ENCODE assay signal across 13 mouse cellular contexts in genomic region chr19:4037154-4037787, GRCm38 (mm10). TPM values are rescaled to one million over a fixed set of nuclear protein-coding genes. Genes with fewer than 3 reads are reported as not detected.
DNase-seq lines count a peak whose midpoint lies in the region; ATAC-seq and TF ChIP-seq lines count a peak whose summit lies in the region.
"Not testable (repeated sequence)": the region's sequence is repeated elsewhere in the genome, so short reads cannot be mapped to it uniquely, and the experiment has no call there.
"Had no signal": no experiment of that assay in that cellular context is flagged by ENCODE, and none has a peak within 500 bp of the region (broad histone marks: within the 10 kb centered on the region; RNA-seq: fewer than 3 reads in every experiment).

No protein-coding gene starts in this region.

- not testable (repeated sequence) for H3K27me3 ChIP-seq in embryonic facial prominence, embryonic 10.5 days (replicated peaks; ENCODE audit: low read depth, poor library complexity, severe bottlenecking); forebrain, embryonic 15.5 days; heart, postnatal 0 days (ENCODE audit: control insufficient read depth, insufficient read depth, low read length); kidney, adult 2 months (replicated peaks; ENCODE audit: control insufficient read depth, insufficient read depth, low read length); liver, adult 2 months (ENCODE audit: control insufficient read depth, insufficient read depth, low read length); neural tube, embryonic 13.5 days

- peak overlapping the region; percentile 73 for H3K4me3 ChIP-seq in embryonic facial prominence, embryonic 10.5 days
- peak overlapping the region; percentile 61 for H3K4me3 ChIP-seq in forebrain, embryonic 15.5 days
- H3K4me3 ChIP-seq in heart, postnatal 0 days (ENCODE audit: low read depth, low read length): peak overlapping the region; percentile 63
- peak overlapping the region; percentile 91 for H3K4me3 ChIP-seq in kidney, adult 2 months (ENCODE audit: insufficient read depth, low read depth, low read length)
- peak overlapping the region; percentile 79 for H3K4me3 ChIP-seq in liver, adult 2 months (ENCODE audit: insufficient read depth, low read depth, low read length)
- H3K4me3 ChIP-seq in macrophage (ENCODE audit: inconsistent target): peak overlapping the region; percentile 8; the same call in 1 of the 2 replicates
- H3K4me3 ChIP-seq in neural tube, embryonic 13.5 days: peak overlapping the region; percentile 58

- peaks cover 27% of the 10 kb centered on the region for H3K4me1 ChIP-seq in embryonic facial prominence, embryonic 10.5 days
- H3K4me1 ChIP-seq in forebrain, embryonic 15.5 days: peaks cover 17% of the 10 kb centered on the region
- H3K4me1 ChIP-seq in heart, postnatal 0 days (ENCODE audit: control insufficient read depth, insufficient read depth); kidney, adult 2 months (ENCODE audit: control insufficient read depth, insufficient read depth, low read length): not testable (repeated sequence)
- H3K4me1 ChIP-seq in liver, adult 2 months (ENCODE audit: control insufficient read depth, insufficient read depth, low read length): peaks cover 13% of the 10 kb centered on the region; the same call in 1 of the 2 replicates
- H3K4me1 ChIP-seq in neural tube, embryonic 13.5 days (replicated peaks): peaks cover 20% of the 10 kb centered on the region; the same call in 1 of the 2 replicates

- peak; percentile 32 for ATAC-seq in forebrain, embryonic 15.5 days (replicated peaks)
- not testable (repeated sequence) for ATAC-seq in heart, postnatal 0 days (ENCODE audit: insufficient read depth, low read depth)
- ATAC-seq in neural tube, embryonic 13.5 days (ENCODE audit: low read depth): peak; percentile 44; the same call in 1 of the 2 replicates

- 31% methylated on average over 8 of the region's 8 CpGs for WGBS in embryonic facial prominence, embryonic 10.5 days
- WGBS in forebrain, embryonic 15.5 days: 19% methylated on average over 7 of the region's 8 CpGs
- 21% methylated on average over 7 of the region's 8 CpGs for WGBS in heart, postnatal 0 days
- WGBS in kidney, adult 2 months: 41% methylated on average over 7 of the region's 8 CpGs
- 4% methylated on average over 7 of the region's 8 CpGs for WGBS in liver, adult 2 months
- WGBS in macrophage (ENCODE audit: missing documents): 35% methylated on average over 7 of the region's 8 CpGs
- WGBS in neural tube, embryonic 13.5 days: 31% methylated on average over 8 of the region's 8 CpGs

- peak overlapping the region; percentile 62 for H3K9ac ChIP-seq in forebrain, embryonic 15.5 days (replicated peaks)
- H3K9ac ChIP-seq in heart, postnatal 0 days (replicated peaks; ENCODE audit: low read depth, low read length): peak overlapping the region; percentile 71
- peak overlapping the region; percentile 85 for H3K9ac ChIP-seq in liver, adult 2 months (ENCODE audit: low read depth, low read length)
- peak overlapping the region; percentile 83 for H3K9ac ChIP-seq in neural tube, embryonic 13.5 days

- DNase-seq in 3T3-L1 (ENCODE audit: low read depth, low spot score): peak; percentile 27
- DNase-seq in embryonic facial prominence, embryonic 10.5 days (ENCODE audit: low spot score); heart, postnatal 0 days (ENCODE audit: low spot score); kidney, adult 2 months; liver, adult 2 months (ENCODE audit: extremely low read depth, low read depth, low spot score): not testable (repeated sequence)

- H3K4me2 ChIP-seq in forebrain, embryonic 15.5 days (replicated peaks): peak overlapping the region; percentile 90
- H3K4me2 ChIP-seq in heart, postnatal 0 days (ENCODE audit: low read depth, low read length): peak overlapping the region; percentile 84
- peak overlapping the region; percentile 76 for H3K4me2 ChIP-seq in neural tube, embryonic 13.5 days

- TF ChIP-seq CTCF in heart, postnatal 0 days (IDR thresholded peaks at IDR 0.05; ENCODE audit: low read depth); kidney, adult 2 months (conservative IDR thresholded peaks at IDR 0.05; ENCODE audit: insufficient read depth, insufficient read length, low read depth, low read length); liver, adult 2 months (IDR thresholded peaks at IDR 0.05; ENCODE audit: low read depth, low read length): not testable (repeated sequence)

- not testable (repeated sequence) for TF ChIP-seq EP300 in heart, postnatal 0 days (IDR thresholded peaks at IDR 0.05; ENCODE audit: low read depth)

- peak overlapping the region; percentile 92 for H3K27ac ChIP-seq in embryonic facial prominence, embryonic 10.5 days (replicated peaks)
- H3K27ac ChIP-seq in forebrain, embryonic 15.5 days (replicated peaks): peak overlapping the region; percentile 57
- peak overlapping the region; percentile 58 for H3K27ac ChIP-seq in heart, postnatal 0 days (ENCODE audit: low read depth)
- H3K27ac ChIP-seq in kidney, adult 2 months (ENCODE audit: insufficient read depth, low read depth, low read length): peak overlapping the region; percentile 40
- H3K27ac ChIP-seq in liver, adult 2 months (replicated peaks; ENCODE audit: insufficient read depth, low read depth, low read length): peak overlapping the region; percentile 82
- H3K27ac ChIP-seq in macrophage: not testable (repeated sequence)
- H3K27ac ChIP-seq in neural tube, embryonic 13.5 days (replicated peaks): 0 out of 2 replicates have a peak overlapping the region, but pooled peaks have one; percentile 46

- H3K9me3 ChIP-seq in embryonic facial prominence, embryonic 10.5 days; forebrain, embryonic 15.5 days; heart, postnatal 0 days (replicated peaks; ENCODE audit: control insufficient read depth, low read length); neural tube, embryonic 13.5 days: not testable (repeated sequence)

- H3K79me2 ChIP-seq in liver, adult 2 months (ENCODE audit: control insufficient read depth, insufficient read depth, low read length); macrophage (ENCODE audit: inconsistent target): not testable (repeated sequence)

- peaks cover 13% of the 10 kb centered on the region for H3K36me3 ChIP-seq in embryonic facial prominence, embryonic 10.5 days (replicated peaks)
- H3K36me3 ChIP-seq in forebrain, embryonic 15.5 days; heart, postnatal 0 days (replicated peaks; ENCODE audit: control insufficient read depth, insufficient read depth, low read length); kidney, adult 2 months (ENCODE audit: control insufficient read depth, insufficient read depth, low read length); liver, adult 2 months (ENCODE audit: control insufficient read depth, insufficient read depth, low read length); macrophage (ENCODE audit: inconsistent target); neural tube, embryonic 13.5 days: not testable (repeated sequence)

- not testable (repeated sequence) for TF ChIP-seq POLR2A in kidney, adult 2 months (IDR thresholded peaks at IDR 0.05; ENCODE audit: low read depth, low read length); liver, adult 2 months (IDR thresholded peaks at IDR 0.05; ENCODE audit: extremely low read depth, insufficient read depth, low read length)

RNA-seq across cellular contexts. Expression of gene Gstp1, which starts 0.5 kb away (rescaled TPM):
- polyA plus RNA-seq in embryonic facial prominence, embryonic 10.5 days (2016; fragmentation: Nextera tagmentation; extraction: Ambion mirVana): 456 and 458 TPM in 2 replicates
- 421 and 426 TPM in 2 replicates for polyA plus RNA-seq in forebrain, embryonic 15.5 days (2015; fragmentation: Nextera tagmentation; extraction: Ambion mirVana)
- 266 and 311 TPM in 2 replicates for total RNA-seq in heart, postnatal 0 days (2014; rRNA removed; ENCODE audit: low replicate concordance)
- polyA plus RNA-seq in heart, postnatal 0 days (2015; fragmentation: Nextera tagmentation; extraction: Ambion mirVana): 440 and 449 TPM in 2 replicates
- 686 and 745 TPM in 2 replicates for polyA plus RNA-seq in kidney, adult 2 months (2012; rRNA removed)
- 456 and 810 TPM in 2 replicates for total RNA-seq in liver, adult 2 months (2014; rRNA removed)
- polyA plus RNA-seq in liver, adult 2 months (2012; rRNA removed): 965 and 1,374 TPM in 2 replicates
- total RNA-seq in macrophage (2018; cell fraction: chromatin; rRNA removed): 10 to 100 TPM in 4 of 26 experiments, 1 to 10 TPM in 10, not detected in 12; 5.0 to 20.4 (median 7.9) TPM
- total RNA-seq in macrophage (2018; cell fraction: cytosol; rRNA removed): 10 to 100 TPM in 4 of 26 experiments, 1 to 10 TPM in 22; 3.9 to 13.2 (median 7.2) TPM
- 10 to 100 TPM in 1 of 26 experiments, 1 to 10 TPM in 21, under 1 TPM in 1, not detected in 3; 0.81 to 15.1 (median 3.3) TPM for total RNA-seq in macrophage (2018; cell fraction: nucleus; rRNA removed)
- polyA plus RNA-seq in macrophage (2018): 6.2 to 20.1 TPM (median 8.6 TPM) in 3 replicates
- 383 and 433 TPM in 2 replicates for polyA plus RNA-seq in neural tube, embryonic 13.5 days (2015; fragmentation: Nextera tagmentation; extraction: Ambion mirVana)

RNA-seq across cellular contexts. Expression of gene Gstp2, which starts 8.6 kb away (rescaled TPM):
- 3.7 and 9.1 TPM in 2 replicates for polyA plus RNA-seq in embryonic facial prominence, embryonic 10.5 days (2016; fragmentation: Nextera tagmentation; extraction: Ambion mirVana)
- 1.3 and 4.6 TPM in 2 replicates for polyA plus RNA-seq in forebrain, embryonic 15.5 days (2015; fragmentation: Nextera tagmentation; extraction: Ambion mirVana)
- 4.5 and 9.7 TPM in 2 replicates for total RNA-seq in heart, postnatal 0 days (2014; rRNA removed; ENCODE audit: low replicate concordance)
- polyA plus RNA-seq in heart, postnatal 0 days (2015; fragmentation: Nextera tagmentation; extraction: Ambion mirVana): 17.0 and 22.7 TPM in 2 replicates
- 11.5 and 36.0 TPM in 2 replicates for polyA plus RNA-seq in kidney, adult 2 months (2012; rRNA removed)
- total RNA-seq in liver, adult 2 months (2014; rRNA removed): 4.1 and 7.9 TPM in 2 replicates
- 4.4 and 9.2 TPM in 2 replicates for polyA plus RNA-seq in liver, adult 2 months (2012; rRNA removed)
- 10 to 100 TPM in 1 of 26 experiments, 1 to 10 TPM in 8, not detected in 17; 2.3 to 10.4 (median 4.6) TPM for total RNA-seq in macrophage (2018; cell fraction: chromatin; rRNA removed)
- total RNA-seq in macrophage (2018; cell fraction: cytosol; rRNA removed): under 1 TPM in 1 of 26 experiments, not detected in 25; 0.26 TPM
- total RNA-seq in macrophage (2018; cell fraction: nucleus; rRNA removed): 1 to 10 TPM in 5 of 26 experiments, not detected in 21; 1.2 to 2.5 (median 2.2) TPM
- not detected in 3 replicates for polyA plus RNA-seq in macrophage (2018)
- polyA plus RNA-seq in neural tube, embryonic 13.5 days (2015; fragmentation: Nextera tagmentation; extraction: Ambion mirVana): 1.5 and 1.7 TPM in 2 replicates
- total RNA-seq: megakaryocyte-erythroid progenitor cell, adult 5-6 weeks had no signal

RNA-seq across cellular contexts. Expression of gene Gstp3, which starts 22.1 kb away (rescaled TPM):
- polyA plus RNA-seq in embryonic facial prominence, embryonic 10.5 days (2016; fragmentation: Nextera tagmentation; extraction: Ambion mirVana): not detected in 2 replicates
- polyA plus RNA-seq in forebrain, embryonic 15.5 days (2015; fragmentation: Nextera tagmentation; extraction: Ambion mirVana): not detected in 2 replicates
- not detected in 2 replicates for total RNA-seq in heart, postnatal 0 days (2014; rRNA removed; ENCODE audit: low replicate concordance)
- not detected in 2 replicates for polyA plus RNA-seq in heart, postnatal 0 days (2015; fragmentation: Nextera tagmentation; extraction: Ambion mirVana)
- polyA plus RNA-seq in kidney, adult 2 months (2012; rRNA removed): 0.72 and 2.3 TPM in 2 replicates
- 21.5 and 28.1 TPM in 2 replicates for total RNA-seq in liver, adult 2 months (2014; rRNA removed)
- 54.3 and 66.1 TPM in 2 replicates for polyA plus RNA-seq in liver, adult 2 months (2012; rRNA removed)
- total RNA-seq in macrophage (2018; cell fraction: chromatin; rRNA removed): 10 to 100 TPM in 1 of 26 experiments, under 1 TPM in 1, not detected in 24; 0.86 to 34.3 TPM
- not detected for total RNA-seq in macrophage (2018; cell fraction: cytosol; rRNA removed)
- 1 to 10 TPM in 3 of 26 experiments, not detected in 23; 1.0 to 2.0 (median 1.8) TPM for total RNA-seq in macrophage (2018; cell fraction: nucleus; rRNA removed)
- not detected in 3 replicates for polyA plus RNA-seq in macrophage (2018)
- not detected in 2 replicates for polyA plus RNA-seq in neural tube, embryonic 13.5 days (2015; fragmentation: Nextera tagmentation; extraction: Ambion mirVana)
- total RNA-seq: granulocyte monocyte progenitor cell, adult 5-6 weeks; layer of hippocampus, adult 8-10 months; left cerebral cortex, postnatal 25 days had no signal
- polyA plus RNA-seq: frontal cortex, adult 2 months had no signal

RNA-seq across cellular contexts. Expression of gene Ndufv1, which starts 24.7 kb away (rescaled TPM):
- 211 and 217 TPM in 2 replicates for polyA plus RNA-seq in embryonic facial prominence, embryonic 10.5 days (2016; fragmentation: Nextera tagmentation; extraction: Ambion mirVana)
- polyA plus RNA-seq in forebrain, embryonic 15.5 days (2015; fragmentation: Nextera tagmentation; extraction: Ambion mirVana): 225 and 228 TPM in 2 replicates
- total RNA-seq in heart, postnatal 0 days (2014; rRNA removed; ENCODE audit: low replicate concordance): 910 and 941 TPM in 2 replicates
- polyA plus RNA-seq in heart, postnatal 0 days (2015; fragmentation: Nextera tagmentation; extraction: Ambion mirVana): 1,083 and 1,090 TPM in 2 replicates
- polyA plus RNA-seq in kidney, adult 2 months (2012; rRNA removed): 471 and 532 TPM in 2 replicates
- total RNA-seq in liver, adult 2 months (2014; rRNA removed): 189 and 197 TPM in 2 replicates
- 239 and 251 TPM in 2 replicates for polyA plus RNA-seq in liver, adult 2 months (2012; rRNA removed)
- 10 to 100 TPM; 10.2 to 76.0 (median 39.9) TPM for total RNA-seq in macrophage (2018; cell fraction: chromatin; rRNA removed)
- 10 to 100 TPM; 31.7 to 48.8 (median 40.8) TPM for total RNA-seq in macrophage (2018; cell fraction: cytosol; rRNA removed)
- total RNA-seq in macrophage (2018; cell fraction: nucleus; rRNA removed): 10 to 100 TPM; 21.4 to 58.7 (median 33.9) TPM
- polyA plus RNA-seq in macrophage (2018): 35.8 to 43.3 TPM (median 39.0 TPM) in 3 replicates
- 217 and 222 TPM in 2 replicates for polyA plus RNA-seq in neural tube, embryonic 13.5 days (2015; fragmentation: Nextera tagmentation; extraction: Ambion mirVana)

RNA-seq across cellular contexts. Expression of gene Doc2g, which starts 34.2 kb away (rescaled TPM):
- 4.7 and 5.7 TPM in 2 replicates for polyA plus RNA-seq in embryonic facial prominence, embryonic 10.5 days (2016; fragmentation: Nextera tagmentation; extraction: Ambion mirVana)
- 9.0 and 11.1 TPM in 2 replicates for polyA plus RNA-seq in forebrain, embryonic 15.5 days (2015; fragmentation: Nextera tagmentation; extraction: Ambion mirVana)
- total RNA-seq in heart, postnatal 0 days (2014; rRNA removed; ENCODE audit: low replicate concordance): 158 and 202 TPM in 2 replicates
- polyA plus RNA-seq in heart, postnatal 0 days (2015; fragmentation: Nextera tagmentation; extraction: Ambion mirVana): 114 and 116 TPM in 2 replicates
- polyA plus RNA-seq in kidney, adult 2 months (2012; rRNA removed): 5.1 and 5.5 TPM in 2 replicates
- total RNA-seq in liver, adult 2 months (2014; rRNA removed): 0.74 and 0.87 TPM in 2 replicates
- 2.3 and 4.9 TPM in 2 replicates for polyA plus RNA-seq in liver, adult 2 months (2012; rRNA removed)
- 1 to 10 TPM in 22 of 26 experiments, under 1 TPM in 4; 0.46 to 6.0 (median 2.2) TPM for total RNA-seq in macrophage (2018; cell fraction: chromatin; rRNA removed)
- total RNA-seq in macrophage (2018; cell fraction: cytosol; rRNA removed): under 1 TPM in 4 of 26 experiments, not detected in 22; 0.14 to 0.23 (median 0.18) TPM
- 1 to 10 TPM in 14 of 26 experiments, under 1 TPM in 8, not detected in 4; 0.40 to 4.1 (median 1.7) TPM for total RNA-seq in macrophage (2018; cell fraction: nucleus; rRNA removed)
- 0.20 to 0.33 TPM in 2 of 3 replicates, not detected in the other for polyA plus RNA-seq in macrophage (2018)
- polyA plus RNA-seq in neural tube, embryonic 13.5 days (2015; fragmentation: Nextera tagmentation; extraction: Ambion mirVana): 6.0 and 7.1 TPM in 2 replicates

Comparison
In these comparisons a context has a peak if more than half of its experiments do, and no peak if none do; other contexts are left out.
1. H3K4me3 ChIP-seq: peak in every context shown above with its lines; median percentile 91 in kidney, adult 2 months; 79 in liver, adult 2 months; 73 in embryonic facial prominence, embryonic 10.5 days; 63 in heart, postnatal 0 days; 61 in forebrain, embryonic 15.5 days; 58 in neural tube, embryonic 13.5 days; 8 in macrophage.
2. RNA of gene Gstp1, which starts 0.5 kb away (polyA plus RNA-seq): 965 to 1,374 TPM in liver, adult 2 months, 686 to 745 TPM in kidney, adult 2 months, 456 to 458 TPM in embryonic facial prominence, embryonic 10.5 days, 440 to 449 TPM in heart, postnatal 0 days, 383 to 433 TPM in neural tube, embryonic 13.5 days and 421 to 426 TPM in forebrain, embryonic 15.5 days; 6.2 to 20.1 TPM in macrophage; every median in the first group is over 10 times any median in the second.
3. RNA of gene Gstp3, which starts 22.1 kb away (polyA plus RNA-seq): 54.3 to 66.1 TPM in liver, adult 2 months; 0.72 to 2.3 TPM in kidney, adult 2 months, not detected in forebrain, embryonic 15.5 days, not detected in heart, postnatal 0 days, not detected in embryonic facial prominence, embryonic 10.5 days, not detected in macrophage and not detected in neural tube, embryonic 13.5 days; every median in the first group is over 10 times any median in the second.
4. Peak in every context shown above with its lines, with median percentiles within 50 percentile points of each other: H3K4me2 ChIP-seq and H3K9ac ChIP-seq.